10 mouse cellular contexts compared by ENCODE assay signal in the genomic region with DNA sequence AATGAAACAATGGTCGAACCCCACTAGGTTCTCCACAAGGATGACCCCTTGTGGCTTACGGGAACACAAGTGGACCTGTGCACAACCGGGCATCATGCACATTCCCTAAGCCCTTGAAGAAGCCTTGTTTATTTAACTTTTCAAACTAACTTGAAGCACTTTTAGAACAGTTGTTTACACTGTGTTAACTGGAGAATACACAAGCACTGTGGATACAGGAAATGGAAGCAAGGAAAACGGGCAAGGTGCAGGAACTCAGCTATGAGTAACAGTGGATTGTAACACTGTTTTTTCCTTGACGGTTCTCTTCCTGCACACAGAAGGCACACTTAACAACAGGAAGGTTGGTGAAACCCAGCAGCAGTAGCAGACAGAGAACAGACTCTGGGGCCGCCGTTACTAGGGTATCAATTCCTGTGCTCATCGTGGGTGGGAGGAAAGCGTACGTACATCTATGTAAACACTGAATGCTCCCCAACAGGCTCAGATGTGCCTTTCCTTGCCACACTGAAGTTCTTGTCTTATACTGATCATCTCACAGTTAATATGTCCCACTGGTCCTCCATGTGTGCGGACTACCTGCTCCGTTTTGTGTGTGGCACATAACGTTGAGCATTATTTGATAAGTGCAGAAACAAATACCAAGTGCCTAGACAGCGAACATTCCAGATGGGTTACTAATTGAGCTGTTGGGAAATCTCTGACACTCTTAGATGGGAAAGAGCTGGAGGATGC.
DNase-seq lines count a peak whose midpoint lies in the region; ATAC-seq and TF ChIP-seq lines count a peak whose summit lies in the region.
"Had no signal": no experiment of that assay in that cellular context is flagged by ENCODE, and none has a peak within 500 bp of the region (broad histone marks: within the 10 kb centered on the region; RNA-seq: fewer than 3 reads in every experiment).

No protein-coding gene starts in this region.

- H3K27me3 ChIP-seq in hindbrain, embryonic 12.5 days, result no peaks in the 10 kb centered on the region
- no peaks in the 10 kb centered on the region for H3K27me3 ChIP-seq in hindbrain, embryonic 10.5 days (ENCODE audit: insufficient read depth, poor library complexity, severe bottlenecking)
- H3K27me3 ChIP-seq in hindbrain, embryonic 15.5 days, result no peaks in the 10 kb centered on the region
- no peaks in the 10 kb centered on the region for H3K27me3 ChIP-seq in myocyte (ENCODE audit: control insufficient read depth, insufficient read depth, insufficient read length)
- H3K27me3 ChIP-seq: Patski had no signal

- H3K79me2 ChIP-seq in myocyte (ENCODE audit: control insufficient read depth, insufficient read depth), result no peaks in the 10 kb centered on the region

- peak; percentile 60 for ATAC-seq in hindbrain, embryonic 12.5 days (ENCODE audit: low FRiP score)
- peak; percentile 57; the same call in 1 of the 2 replicates for ATAC-seq in hindbrain, embryonic 15.5 days (ENCODE audit: low FRiP score, low read depth)

- no peak overlapping the region for H3K9ac ChIP-seq in hindbrain, embryonic 12.5 days
- H3K9ac ChIP-seq in hindbrain, embryonic 15.5 days, result no peak overlapping the region
- H3K9ac ChIP-seq: liver, embryonic 14.5 days had no signal

- H3K9me3 ChIP-seq in hindbrain, embryonic 12.5 days (replicated peaks), result no peaks in the 10 kb centered on the region
- H3K9me3 ChIP-seq in hindbrain, embryonic 10.5 days, result no peaks in the 10 kb centered on the region
- no peaks in the 10 kb centered on the region for H3K9me3 ChIP-seq in hindbrain, embryonic 15.5 days

- no peak overlapping the region for H3ac ChIP-seq in myocyte (ENCODE audit: control insufficient read depth, insufficient read length)

- no peak overlapping the region for H3K4me2 ChIP-seq in hindbrain, embryonic 12.5 days (replicated peaks)
- peak overlapping the region; percentile 31; the same call in 1 of the 2 replicates for H3K4me2 ChIP-seq in hindbrain, embryonic 15.5 days
- H3K4me2 ChIP-seq in myocyte (ENCODE audit: low read depth), result peak overlapping the region; percentile 10

- no peak overlapping the region for H3K27ac ChIP-seq in hindbrain, embryonic 12.5 days
- no peak overlapping the region for H3K27ac ChIP-seq in hindbrain, embryonic 10.5 days
- H3K27ac ChIP-seq in hindbrain, embryonic 15.5 days (replicated peaks), result no peak overlapping the region
- H3K27ac ChIP-seq: liver, embryonic 14.5 days had no signal

- no peak overlapping the region for H3K4me3 ChIP-seq in hindbrain, embryonic 12.5 days
- H3K4me3 ChIP-seq in hindbrain, embryonic 10.5 days, result no peak overlapping the region
- no peak overlapping the region for H3K4me3 ChIP-seq in hindbrain, embryonic 15.5 days
- no peak overlapping the region for H3K4me3 ChIP-seq in myocyte

- H3K4me1 ChIP-seq in hindbrain, embryonic 12.5 days, result no peaks in the 10 kb centered on the region; the same call in 1 of the 2 replicates
- H3K4me1 ChIP-seq in hindbrain, embryonic 10.5 days (replicated peaks), result peaks cover 5% of the 10 kb centered on the region; the same call in 1 of the 2 replicates
- H3K4me1 ChIP-seq in hindbrain, embryonic 15.5 days (replicated peaks), result peaks cover 9% of the 10 kb centered on the region; the same call in 1 of the 2 replicates

- no peak for TF ChIP-seq POLR2A in myocyte (IDR thresholded peaks at IDR 0.05; ENCODE audit: insufficient read length, low read depth)

- 80% methylated on average over 14 of the region's 14 CpGs for WGBS in hindbrain, embryonic 12.5 days
- 82% methylated on average over 14 of the region's 14 CpGs for WGBS in hindbrain, embryonic 10.5 days
- 79% methylated on average over 14 of the region's 14 CpGs for WGBS in hindbrain, embryonic 15.5 days

- H3K36me3 ChIP-seq in hindbrain, embryonic 12.5 days, result no peaks in the 10 kb centered on the region
- no peaks in the 10 kb centered on the region for H3K36me3 ChIP-seq in hindbrain, embryonic 10.5 days
- no peaks in the 10 kb centered on the region for H3K36me3 ChIP-seq in hindbrain, embryonic 15.5 days
- no peaks in the 10 kb centered on the region for H3K36me3 ChIP-seq in myocyte (ENCODE audit: control insufficient read depth, insufficient read depth)

- DNase-seq in hindbrain, embryonic 10.5 days (ENCODE audit: low spot score), result no peak
- peak; percentile 7 to 21 for DNase-seq in kidney, postnatal 4 days
- no peak for DNase-seq in ovary, postnatal 14 days (ENCODE audit: low spot score)
- DNase-seq in frontal cortex, postnatal 25 days (ENCODE audit: low spot score in 2 of 2), result no peak
- no peak for DNase-seq in embryo, embryonic 10 days (ENCODE audit: low spot score)

TF ChIP-seq in myocyte, 11 proteins besides CTCF, POLR2A, EP300 and RAD21:
- TF ChIP-seq E2F4 (IDR thresholded peaks at IDR 0.05; ENCODE audit: insufficient read depth), result no peak
- no peak for TF ChIP-seq TCF12 (IDR thresholded peaks at IDR 0.05; ENCODE audit: insufficient read depth, poor library complexity, severe bottlenecking)
- no peak for TF ChIP-seq POLR2AphosphoS2 (IDR thresholded peaks at IDR 0.05; ENCODE audit: insufficient read length, low read depth)
- no peak for TF ChIP-seq USF1 (IDR thresholded peaks at IDR 0.05; ENCODE audit: low read depth)
- no peak for TF ChIP-seq TCF3 (IDR thresholded peaks at IDR 0.05; ENCODE audit: insufficient read length, low read depth)
- TF ChIP-seq SRF (IDR thresholded peaks at IDR 0.05; ENCODE audit: control insufficient read depth, insufficient read length, low read depth), result no peak
- TF ChIP-seq REST (IDR thresholded peaks at IDR 0.05; ENCODE audit: insufficient read depth, insufficient read length), result no peak
- no peak for TF ChIP-seq MYOD1 (IDR thresholded peaks at IDR 0.05; ENCODE audit: control insufficient read depth in 1 of 3, insufficient read length in 2 of 3, low read depth in 2 of 3)
- no peak for TF ChIP-seq CEBPB (IDR thresholded peaks at IDR 0.05; ENCODE audit: insufficient read depth, poor library complexity, severe bottlenecking)
- TF ChIP-seq MAX (IDR thresholded peaks at IDR 0.05; ENCODE audit: low read depth), result no peak
- TF ChIP-seq MYOG (IDR thresholded peaks at IDR 0.05; ENCODE audit: control insufficient read depth in 1 of 3, insufficient read depth in 1 of 3, insufficient read length in 2 of 3, low read depth in 2 of 3), result no peak

Comparison
In these comparisons a context has a peak if more than half of its experiments do, and no peak if none do; other contexts are left out.
1. DNase-seq: peak in kidney, postnatal 4 days (2 of 2); none in hindbrain, embryonic 10.5 days (single experiment), ovary, postnatal 14 days (single experiment), frontal cortex, postnatal 25 days (0 of 2) and embryo, embryonic 10 days (single experiment).